Mouse (Mus musculus): ENCODE results near the gene Als2cl. TPM values are rescaled to one million over a fixed set of nuclear protein-coding genes. Genes with fewer than 3 reads are reported as not detected.
A peak's percentile ranks its signal among the peaks of the same experiment; 100 is the strongest.

Gene Als2cl
- total RNA-seq (2022): 10 to 100 TPM; 16.4 to 43.7 (median 30.2) TPM

GRCm38 (mm10) chr9:110879191-110879920, at the start of gene Als2cl:
Gene Als2cl (plus strand): TSS chr9:110879870.
- DNase-seq: peak; percentile 43

- no peak for DNase-seq
Observed at GRCm38 (mm10) chr9:110833021-110833420, 46.6 kb upstream of the Als2cl start.

GRCm38 (mm10) chr9:110834411-110834810, 45.3 kb upstream of the Als2cl start, which contains the start of gene Prss45:
Gene Prss45 (plus strand): TSS chr9:110834588.
- DNase-seq: no peak

GRCm38 (mm10) chr9:110834961-110835360, 44.7 kb upstream of the Als2cl start:
- DNase-seq: no peak

- no peak for DNase-seq
Observed at GRCm38 (mm10) chr9:110836112-110836511, 43.6 kb upstream of the Als2cl start.

- DNase-seq: no peak
Observed at GRCm38 (mm10) chr9:110840905-110841304, 38.8 kb upstream of the Als2cl start.

- no peak for DNase-seq
Observed at GRCm38 (mm10) chr9:110841438-110841837, 38.2 kb upstream of the Als2cl start.

- DNase-seq: no peak
Observed at GRCm38 (mm10) chr9:110844206-110844605, 35.5 kb upstream of the Als2cl start, which contains the start of gene Prss46. Gene Prss46 (plus strand): TSS chr9:110844506.

GRCm38 (mm10) chr9:110849162-110849561, 30.5 kb upstream of the Als2cl start:
- DNase-seq: no peak

- no peak for DNase-seq
Observed at GRCm38 (mm10) chr9:110855903-110856302, 23.8 kb upstream of the Als2cl start.

- no peak for DNase-seq
Observed at GRCm38 (mm10) chr9:110856920-110857319, 22.8 kb upstream of the Als2cl start.

GRCm38 (mm10) chr9:110857781-110858472, 21.7 kb upstream of the Als2cl start, which contains the start of gene Prss50:
Gene Prss50 (plus strand): TSS chr9:110857967.
- no peak for DNase-seq

- no peak for DNase-seq
Observed at GRCm38 (mm10) chr9:110858523-110858922, 21.1 kb upstream of the Als2cl start.

GRCm38 (mm10) chr9:110858967-110859596, 20.6 kb upstream of the Als2cl start:
- no peak for DNase-seq

GRCm38 (mm10) chr9:110871030-110871429, 8.6 kb upstream of the Als2cl start:
- no peak for DNase-seq

- DNase-seq: peak; percentile 44
Observed at GRCm38 (mm10) chr9:110873681-110874659, 5.7 kb upstream of the Als2cl start.

GRCm38 (mm10) chr9:110874660-110875191, 4.9 kb upstream of the Als2cl start:
- no peak for DNase-seq

GRCm38 (mm10) chr9:110875288-110875695, 4.4 kb upstream of the Als2cl start:
- no peak for DNase-seq

- DNase-seq: no peak
Observed at GRCm38 (mm10) chr9:110877353-110877752, 2.3 kb upstream of the Als2cl start.

GRCm38 (mm10) chr9:110877888-110878287, 1.8 kb upstream of the Als2cl start:
- DNase-seq: peak; percentile 58

- peak; percentile 72 for DNase-seq
Observed at GRCm38 (mm10) chr9:110879998-110880561, 410 bp downstream of the Als2cl start, which contains the start of gene Tmie. Gene Tmie (minus strand): TSS chr9:110880113.
